Mouse (Mus musculus) lung, adult 2 months (tissue): Measurements from ENCODE around the gene Capns2.

Experiments used
- CTCF ChIP-seq: fragments of 200-500 bp; IDR thresholded peaks from 2 replicates; pipeline ENCODE4 v1.5.1; 2011; ENCODE audit warnings: mild to moderate bottlenecking, low read length, control low read depth; ENCODE audit not compliant: insufficient read depth
- POLR2A ChIP-seq: fragments of 200-500 bp; IDR thresholded peaks from 2 replicates; pipeline ENCODE4 v1.6.1; 2011; ENCODE audit warnings: low read depth, mild to moderate bottlenecking, control low read depth, low read length, borderline replicate concordance; ENCODE audit errors: extremely low read depth

- TF ChIP-seq POLR2A, result no peak
- TF ChIP-seq CTCF, result no peak
Measured at GRCm38 (mm10) chr8:92896056-92896455, 5.2 kb upstream of the Capns2 start.
